Mouse (Mus musculus) bone marrow, adult 2 months (tissue): ENCODE results near the gene Cxcr5.

Source experiments
- CTCF ChIP-seq: fragments of 200-500 bp; IDR thresholded peaks from 2 replicates; pipeline ENCODE4 v1.5.1; 2011; ENCODE audit warnings: low read length, control low read depth; ENCODE audit not compliant: control insufficient read depth, insufficient read depth
- POLR2A ChIP-seq: fragments of 200-500 bp; IDR thresholded peaks from 2 replicates; pipeline ENCODE4 v1.6.1; 2011; ENCODE audit warnings: low read depth, mild to moderate bottlenecking, control low read depth, low read length, borderline replicate concordance; ENCODE audit not compliant: control insufficient read depth

DNA sequence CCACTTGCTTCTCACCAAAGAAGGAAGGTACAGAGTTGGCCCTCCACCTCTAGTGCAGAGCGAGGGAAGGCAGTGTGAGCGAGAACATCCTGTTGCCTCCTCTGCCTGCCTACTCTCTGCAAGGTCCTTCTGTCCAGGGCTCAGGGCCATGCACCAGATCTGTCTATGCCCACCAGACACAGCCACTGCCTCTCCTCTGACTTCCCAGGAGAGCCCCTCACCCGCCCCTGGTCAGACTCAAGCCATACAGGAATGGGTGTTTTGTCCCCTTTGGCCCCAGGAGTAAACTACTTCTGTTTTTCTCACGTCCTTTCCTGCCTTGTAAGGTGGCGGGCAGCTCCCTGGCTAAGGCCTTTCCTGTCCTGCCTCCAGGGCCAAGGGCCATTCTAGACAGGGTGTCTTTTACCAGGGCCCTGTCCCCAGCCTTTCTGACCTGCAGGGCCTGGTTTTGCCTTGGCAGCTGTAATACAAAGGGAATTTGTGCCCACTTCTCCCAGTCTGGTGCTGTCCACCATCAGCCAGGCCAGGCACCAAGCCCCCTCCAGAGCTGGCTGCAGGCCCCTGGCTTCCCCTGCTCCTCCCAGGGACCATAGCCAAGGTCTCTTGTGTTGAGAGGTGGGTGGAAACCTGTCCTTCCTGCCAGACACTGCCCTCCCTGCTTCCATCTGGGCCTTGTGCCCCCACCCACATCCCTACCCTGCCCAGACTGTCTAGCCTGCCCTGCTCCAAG lies 50.6 kb downstream of the Cxcr5 start:
- TF ChIP-seq CTCF: no peak
- no peak; the same call in 1 of the 2 replicates for TF ChIP-seq POLR2A
